Mouse (Mus musculus): Measurements from ENCODE around the gene Cd81.
A peak's percentile ranks its signal among the peaks of the same experiment; 100 is the strongest.

DNA sequence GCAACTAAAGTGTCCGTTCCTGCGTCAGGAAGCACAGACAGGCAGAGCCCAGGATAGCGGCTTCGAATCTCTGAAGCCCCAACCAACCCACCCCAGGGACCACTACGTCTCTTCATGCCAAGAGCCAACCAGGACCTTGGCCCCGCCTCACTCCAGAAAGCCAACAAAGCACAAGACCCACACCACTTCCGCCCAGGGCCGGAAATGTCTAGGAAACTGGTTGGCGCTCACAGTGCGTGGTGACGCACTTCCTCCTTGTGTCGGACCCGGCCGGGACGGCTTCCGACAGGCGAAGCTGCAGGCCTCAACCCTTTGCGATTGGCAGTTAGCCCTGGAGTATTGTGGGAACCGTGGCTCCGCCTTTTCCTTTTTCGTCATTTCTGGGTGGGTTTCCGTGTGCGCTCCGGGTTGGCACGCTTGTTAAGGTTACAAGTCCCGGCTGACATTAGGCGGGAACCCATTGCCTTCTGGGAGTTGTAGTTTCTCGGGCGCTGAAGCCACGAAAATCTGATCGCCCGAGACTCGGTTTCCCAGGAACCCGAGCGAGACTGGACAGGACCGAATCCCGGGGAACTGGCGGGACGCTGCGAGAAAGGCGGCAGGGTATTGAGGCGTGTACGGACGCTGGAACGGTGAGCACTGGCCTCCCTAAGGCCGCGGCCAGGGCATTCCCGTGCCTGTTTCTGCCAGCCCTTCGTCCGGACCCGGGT lies 16.5 kb downstream of the Cd81 start, which contains the start of gene Tssc4:
- TF ChIP-seq POLR2A (IDR thresholded peaks at IDR 0.05; ENCODE audit: control insufficient read depth, extremely low read depth, insufficient read depth, low read length, poor library complexity), result no peak; the same call in 1 of the 2 replicates
- TF ChIP-seq CTCF (IDR thresholded peaks at IDR 0.05; ENCODE audit: borderline replicate concordance, control insufficient read depth, extremely low read depth, insufficient read depth, low read length, poor library complexity), result peak; percentile 60; the same call in 1 of the 2 replicates
